Mouse (Mus musculus) adipocyte (in vitro differentiated cells): ENCODE measurements around the gene Rps6kb2.

ENCODE experiments used
- DNase-seq: peaks from one replicate; pipeline ENCODE4 v3.0.0-alpha.2; 2016; ENCODE audit warnings: low spot score

Rps6kb2 gene

DNA sequence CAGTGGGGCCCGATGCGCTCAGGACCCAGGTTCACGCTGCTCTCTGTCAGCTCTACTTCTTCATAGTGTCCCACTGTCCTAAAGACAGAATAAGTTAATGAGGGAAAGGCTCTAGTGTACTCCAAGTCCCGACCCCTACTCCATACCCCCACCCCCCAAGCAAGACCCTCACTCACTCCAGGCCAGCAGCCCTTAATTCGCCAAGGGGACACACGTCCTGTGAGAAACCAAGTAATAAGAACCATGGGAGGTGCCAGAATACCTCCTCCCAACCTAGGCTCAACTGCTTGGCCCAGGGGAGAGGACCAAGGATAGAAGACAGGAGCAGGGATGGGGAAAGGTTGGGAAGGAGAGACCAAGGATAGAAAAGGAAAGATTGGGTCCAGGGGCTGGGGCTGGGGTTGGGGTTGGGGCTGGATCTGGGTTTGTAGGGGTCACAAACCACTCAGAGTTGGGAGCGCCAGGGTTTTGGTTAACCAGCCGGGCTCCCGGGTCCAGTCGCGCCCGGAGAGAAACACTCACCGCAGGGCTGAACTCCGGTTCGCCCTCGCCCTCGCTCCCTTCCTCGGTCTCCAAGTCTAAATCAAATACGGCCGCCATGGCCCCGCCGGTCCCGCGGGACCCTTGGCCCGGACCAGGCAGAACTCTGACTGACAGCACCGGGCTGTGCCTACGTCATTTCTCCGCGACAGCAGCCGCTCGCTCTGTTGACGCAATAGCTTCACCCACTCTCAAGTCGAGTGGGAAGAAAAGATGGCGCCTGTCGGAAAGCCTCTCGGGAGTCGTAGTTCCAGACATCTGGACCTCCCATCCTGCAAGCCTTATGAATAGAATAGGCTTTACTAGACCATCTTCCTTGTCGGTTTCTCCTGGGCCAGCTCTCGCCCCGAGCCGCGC, at the start of gene Rps6kb2:
Gene Rps6kb2, minus strand, starts transcription at position 709 of the 897 bp plus-strand sequence.
- peak; percentile 98 for DNase-seq

- peak; percentile 50 for DNase-seq
Measured at GRCm38 (mm10) chr19:4211891-4212588, 48.9 kb upstream of the Rps6kb2 start.

DNA sequence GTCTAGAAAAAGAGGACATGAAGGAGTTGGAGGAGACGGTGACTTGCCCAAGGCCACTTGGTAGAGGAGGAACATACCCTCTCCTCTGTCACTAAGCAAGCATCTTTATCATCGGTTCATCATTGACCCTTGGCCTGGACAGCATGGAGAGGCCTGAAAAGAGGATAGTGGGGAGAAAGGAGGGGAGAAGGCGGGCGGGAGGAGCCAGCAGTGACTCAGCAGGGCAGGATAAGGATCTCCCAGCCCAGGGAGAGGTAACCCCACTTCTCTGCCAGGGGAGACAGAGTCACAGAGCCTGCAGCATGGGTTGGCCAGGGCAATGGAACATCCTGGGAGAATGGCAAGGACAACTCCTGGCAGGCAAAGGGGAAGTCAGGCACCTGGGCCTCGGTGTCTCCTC, 45.4 kb upstream of the Rps6kb2 start:
- no peak for DNase-seq

GRCm38 (mm10) chr19:4206971-4207370, 43.8 kb upstream of the Rps6kb2 start:
- DNase-seq: peak; percentile 90

DNA sequence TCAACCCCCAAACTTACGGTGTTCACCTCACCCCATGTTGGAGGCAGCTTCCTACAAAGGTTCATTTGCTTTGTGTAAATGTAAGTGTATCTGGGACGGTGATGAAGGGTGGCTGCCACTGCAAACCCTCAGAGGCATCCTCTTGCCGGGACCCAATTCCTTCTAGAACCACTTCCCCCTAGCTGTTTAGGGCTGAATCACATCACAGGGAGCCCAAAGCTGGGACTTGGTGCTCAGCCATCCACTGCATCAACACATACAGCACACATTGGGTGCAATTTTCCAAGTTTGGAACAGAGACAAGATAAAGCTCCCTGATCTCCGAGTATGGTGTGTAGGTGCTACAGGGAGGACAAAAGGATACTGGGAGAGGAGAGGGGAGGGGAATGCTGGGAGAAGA, 41.7 kb upstream of the Rps6kb2 start:
- DNase-seq: no peak

GRCm38 (mm10) chr19:4203604-4204326, 40.6 kb upstream of the Rps6kb2 start:
- DNase-seq: no peak

- no peak for DNase-seq
Measured at GRCm38 (mm10) chr19:4203148-4203547, 40.0 kb upstream of the Rps6kb2 start.

DNA sequence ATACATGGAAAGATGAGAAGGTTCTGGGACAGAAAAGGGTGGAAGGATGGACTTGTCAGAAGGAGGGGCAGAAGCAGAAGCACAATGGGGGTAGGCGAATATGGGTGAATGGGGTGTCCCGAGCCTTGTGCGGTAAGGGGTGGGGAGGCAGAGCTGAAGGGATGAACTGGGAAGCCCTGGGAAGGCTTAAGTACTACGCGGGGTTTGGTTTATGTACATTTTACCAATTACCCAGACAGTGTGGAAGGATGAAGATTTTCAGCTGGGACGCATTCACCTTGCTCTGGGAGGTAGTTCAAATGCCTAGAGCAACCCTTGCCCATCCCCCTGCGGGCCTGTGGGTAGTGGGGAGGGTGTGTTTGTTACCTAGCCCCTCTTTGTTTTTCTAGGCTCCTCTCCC, 39.0 kb upstream of the Rps6kb2 start:
- no peak for DNase-seq

- peak; percentile 98 for DNase-seq
Measured at GRCm38 (mm10) chr19:4201291-4201909, 38.2 kb upstream of the Rps6kb2 start, which contains the start of gene Rad9a. Rad9a (minus strand) TSS chr19:4201662.

GRCm38 (mm10) chr19:4197180-4197579, 34.0 kb upstream of the Rps6kb2 start:
- DNase-seq: no peak

DNA sequence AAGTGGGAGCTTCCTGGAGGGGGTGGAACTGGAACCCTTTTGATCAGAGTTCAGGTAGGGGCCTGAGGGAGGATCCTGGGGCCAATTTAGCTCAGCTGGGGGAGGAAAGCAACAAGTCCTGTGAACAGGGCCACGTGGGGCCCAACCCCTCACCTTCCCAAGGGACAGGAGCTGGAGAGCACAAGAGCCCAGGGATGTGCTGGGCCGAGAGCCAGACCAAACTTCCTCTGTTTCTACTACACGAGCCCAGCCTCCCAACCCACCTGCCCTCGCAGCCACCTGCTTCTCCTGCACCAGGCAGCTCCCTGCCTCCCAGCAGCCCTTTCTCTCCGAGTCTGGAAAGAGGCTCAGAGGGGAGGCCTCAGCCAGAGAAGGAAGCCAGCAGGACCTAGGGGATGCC, 33.4 kb upstream of the Rps6kb2 start:
- DNase-seq: peak; percentile 63

DNA sequence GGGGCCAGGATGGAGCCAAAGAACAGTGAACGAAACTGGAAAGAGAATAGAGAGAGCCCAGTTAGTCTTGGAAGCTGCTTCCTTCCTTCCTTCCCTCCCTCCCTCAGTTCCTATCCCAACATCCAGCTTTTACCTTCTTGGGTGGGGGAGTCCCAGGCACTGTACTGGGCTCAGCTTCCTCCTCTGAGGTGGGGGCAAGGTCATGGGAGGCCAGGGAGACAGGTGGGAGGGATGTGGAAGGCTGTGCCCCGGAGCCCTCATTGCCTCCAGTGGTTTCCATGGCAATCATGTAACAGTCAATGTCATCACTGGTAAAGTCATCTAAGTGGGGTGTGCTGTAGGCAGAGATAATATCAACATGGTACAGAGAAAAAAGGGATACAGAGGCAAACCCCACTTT, 32.9 kb upstream of the Rps6kb2 start:
- no peak for DNase-seq

DNA sequence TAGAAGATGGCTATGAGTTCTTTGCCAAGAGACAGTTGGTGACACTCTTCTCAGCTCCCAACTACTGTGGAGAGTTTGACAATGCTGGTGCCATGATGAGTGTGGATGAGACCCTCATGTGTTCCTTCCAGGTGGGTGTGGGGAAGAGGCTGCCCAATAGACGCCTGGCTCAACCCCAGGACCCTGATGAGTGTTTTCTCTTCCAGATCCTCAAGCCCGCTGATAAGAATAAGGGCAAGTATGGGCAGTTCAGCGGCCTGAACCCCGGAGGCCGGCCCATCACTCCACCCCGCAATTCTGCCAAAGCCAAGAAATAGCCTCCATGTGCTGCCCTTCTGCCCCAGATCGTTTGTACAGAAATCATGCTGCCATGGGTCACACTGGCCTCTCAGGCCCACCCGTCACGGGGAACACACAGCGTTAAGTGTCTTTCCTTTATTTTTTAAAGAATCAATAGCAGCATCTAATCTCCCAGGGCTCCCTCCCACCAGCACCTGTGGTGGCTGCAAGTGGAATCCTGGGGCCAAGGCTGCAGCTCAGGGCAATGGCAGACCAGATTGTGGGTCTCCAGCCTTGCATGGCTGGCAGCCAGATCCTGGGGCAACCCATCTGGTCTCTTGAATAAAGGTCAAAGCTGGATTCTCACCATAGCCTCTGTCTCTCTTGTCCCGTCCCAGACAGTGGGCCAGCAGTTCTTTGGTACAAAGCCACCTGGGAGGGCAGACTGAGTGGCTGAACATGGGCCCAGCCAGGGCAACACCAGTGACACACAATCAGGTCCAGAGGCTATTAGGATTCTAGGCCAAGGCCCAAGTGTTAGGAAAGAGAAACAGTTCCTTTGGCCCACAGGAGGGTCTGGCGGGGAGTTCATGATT, 31.9 kb upstream of the Rps6kb2 start:
- DNase-seq: peak; percentile 85

DNA sequence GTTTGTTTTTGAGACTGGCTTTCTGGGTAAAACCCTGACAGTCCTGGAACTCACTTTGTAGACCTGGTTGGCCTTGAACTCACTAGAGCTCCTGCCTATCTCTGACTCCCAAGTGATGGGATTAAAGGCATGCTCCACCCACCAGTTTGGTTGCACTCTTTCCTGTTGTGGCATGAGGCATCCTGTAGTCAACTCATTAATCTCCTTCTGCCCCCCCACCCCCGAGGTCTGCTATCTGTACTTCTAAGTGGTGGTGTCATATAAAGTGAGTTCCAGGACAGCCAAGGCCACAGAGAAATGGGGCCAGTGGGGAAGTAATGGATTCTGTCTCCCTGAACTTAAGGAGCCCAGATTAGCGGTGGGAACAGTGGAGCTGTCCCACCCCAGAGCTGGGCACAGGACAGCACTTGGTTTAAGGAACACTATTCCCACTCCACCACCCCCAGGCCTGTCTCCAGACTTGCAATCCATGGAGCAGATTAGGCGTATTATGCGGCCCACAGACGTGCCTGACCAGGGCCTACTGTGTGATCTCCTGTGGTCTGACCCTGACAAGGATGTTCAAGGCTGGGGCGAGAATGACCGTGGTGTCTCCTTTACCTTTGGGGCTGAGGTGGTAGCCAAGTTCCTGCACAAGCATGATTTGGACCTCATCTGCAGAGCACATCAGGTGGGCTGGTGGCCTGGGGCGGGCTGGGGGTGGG, 31.0 kb upstream of the Rps6kb2 start:
- no peak for DNase-seq

GRCm38 (mm10) chr19:4193129-4193528, 30.0 kb upstream of the Rps6kb2 start:
- DNase-seq: no peak

DNA sequence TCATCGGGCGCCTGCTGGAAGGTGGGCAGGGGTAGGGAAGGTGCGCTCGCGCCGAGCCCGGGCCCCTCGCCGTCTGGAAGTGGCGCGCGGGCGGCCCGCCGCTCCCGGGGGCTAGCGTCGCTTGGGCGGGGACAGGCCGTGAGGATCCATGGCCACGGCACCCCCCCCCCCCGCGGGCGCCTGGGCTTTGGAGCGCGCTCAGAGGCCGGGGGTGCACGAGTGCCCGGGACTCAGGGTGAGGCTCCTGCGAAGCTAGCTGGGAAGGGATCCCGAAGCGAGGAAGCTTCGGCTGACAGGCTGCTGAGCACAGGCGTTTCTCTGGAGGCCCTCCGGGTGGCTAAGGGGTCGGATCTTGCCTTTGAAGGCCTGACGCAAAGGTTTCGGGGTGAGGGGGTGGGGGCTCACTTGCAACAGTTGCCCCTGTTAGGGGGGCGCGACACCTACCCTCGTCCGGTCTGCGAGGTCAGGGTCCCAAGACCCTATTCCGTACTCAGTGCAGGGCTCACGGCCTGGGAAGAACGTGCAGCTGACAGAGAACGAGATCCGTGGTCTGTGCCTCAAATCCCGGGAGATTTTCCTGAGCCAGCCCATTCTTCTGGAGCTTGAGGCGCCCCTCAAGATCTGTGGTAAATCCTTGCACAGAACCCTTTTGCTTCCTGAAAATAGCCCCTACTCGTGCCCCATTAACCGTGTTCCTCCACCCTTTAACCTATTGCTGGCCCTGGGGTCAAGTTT, 29.3 kb upstream of the Rps6kb2 start:
- peak; percentile 44 for DNase-seq

DNA sequence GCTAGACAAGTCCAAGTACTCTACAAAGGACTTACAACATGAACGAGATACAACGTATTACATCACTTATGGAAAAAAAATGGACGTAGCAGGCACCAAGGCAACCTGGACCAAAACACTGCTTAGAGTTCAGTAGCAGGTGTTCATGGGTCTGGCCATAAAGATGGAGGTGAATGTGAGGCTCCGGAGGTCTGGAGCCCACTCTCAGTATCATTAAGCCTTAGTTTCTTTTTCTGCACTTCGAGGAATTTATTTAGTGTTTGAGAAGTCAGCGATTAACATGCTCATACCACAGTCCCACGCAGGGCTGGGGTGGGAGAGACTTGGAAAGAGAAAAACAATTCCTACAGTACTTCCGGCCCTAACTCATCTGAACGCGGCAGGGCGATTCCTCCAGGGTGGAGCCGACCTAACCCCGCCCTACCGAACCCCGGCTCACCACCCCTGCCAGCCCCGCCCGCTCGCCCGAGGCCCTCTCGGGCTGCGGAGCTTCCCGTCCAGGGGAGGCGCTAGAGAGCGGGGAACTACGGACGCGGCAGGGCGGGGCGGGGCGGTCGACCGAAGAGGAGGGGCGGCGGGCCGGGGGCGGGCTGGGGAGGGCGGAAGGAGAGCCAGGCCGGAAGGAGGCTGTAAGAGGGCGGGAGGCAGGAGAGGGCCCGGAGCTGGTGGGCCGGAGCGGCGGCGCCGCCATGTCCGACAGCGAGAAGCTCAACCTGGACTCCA, 28.5 kb upstream of the Rps6kb2 start, which contains the start of gene Ppp1ca:
Gene Ppp1ca, plus strand, starts transcription at position 538 of the 723 bp plus-strand sequence.
- peak; percentile 96 for DNase-seq

- no peak for DNase-seq
Measured at GRCm38 (mm10) chr19:4190831-4191334, 27.7 kb upstream of the Rps6kb2 start, which contains the start of gene Tbc1d10c. Tbc1d10c (minus strand) TSS chr19:4191284.
